Mouse (Mus musculus): ENCODE measurements at regions not wholly inside any gene's neighbourhood (a gene's known extent, or its start where the extent isn't known, plus 50 kb on each side); places are given as distances from the start of the nearest gene placed in this dataset.

- Histone ChIP-seq H3K4me2 (replicated peaks) (no peak overlapping the region), H3K27ac (no peak overlapping the region), H3K4me3 (no peak overlapping the region), H3K4me1 (peaks cover 4% of the 10 kb centered on the region; the same call in 1 of the 2 replicates), H3K9me3 (no peaks in the 10 kb centered on the region), H3K27me3 (no peaks in the 10 kb centered on the region), H3K9ac (no peak overlapping the region), H3K36me3 (no peaks in the 10 kb centered on the region)
- WGBS, result 79% methylated on average over 1 of the region's 1 CpGs
- ATAC-seq (ENCODE audit: insufficient number of reproducible peaks, insufficient read depth, low FRiP score, low TSS enrichment), result no peak
Observed at GRCm38 (mm10) chr1:61309563-61309962, 329.1 kb upstream of the Pard3b start.

- H3K27me3 ChIP-seq, result no peaks in the 10 kb centered on the region
- H3K27ac ChIP-seq, result no peak overlapping the region
- H3K36me3 ChIP-seq, result no peaks in the 10 kb centered on the region
- 90% methylated on average over 3 of the region's 3 CpGs for WGBS
- no peak overlapping the region for H3K4me2 ChIP-seq (replicated peaks)
- no peak overlapping the region for H3K4me3 ChIP-seq
- no peak overlapping the region for H3K9ac ChIP-seq
- no peaks in the 10 kb centered on the region for H3K9me3 ChIP-seq
- peaks cover 4% of the 10 kb centered on the region; the same call in 1 of the 2 replicates for H3K4me1 ChIP-seq
- ATAC-seq (ENCODE audit: insufficient number of reproducible peaks, insufficient read depth, low FRiP score, low TSS enrichment), result no peak
Observed at GRCm38 (mm10) chr1:61310063-61310760, 328.4 kb upstream of the Pard3b start.

- 44% methylated on average over 2 of the region's 2 CpGs for WGBS
Observed at GRCm38 (mm10) chr1:61310761-61311090, 327.9 kb upstream of the Pard3b start.

DNA sequence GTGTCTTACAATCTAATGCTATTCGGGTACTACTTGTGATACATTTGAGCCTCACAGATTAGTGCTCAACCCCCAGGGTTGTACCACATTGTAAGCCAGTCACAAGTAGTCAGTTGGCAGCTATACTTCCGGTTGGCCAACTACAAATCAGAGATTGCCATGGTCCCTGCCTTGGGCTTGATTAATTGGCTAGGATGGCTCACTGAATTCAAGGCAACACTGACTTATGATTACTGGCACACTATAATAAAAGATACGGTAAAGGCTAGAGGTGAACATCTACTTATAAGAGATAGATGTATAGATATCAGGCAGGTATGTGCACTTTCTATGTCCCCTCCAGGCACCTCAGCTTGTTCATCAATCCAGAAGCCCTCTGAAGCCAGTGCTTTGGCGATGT is 325.4 kb upstream of the Pard3b start:
- Histone ChIP-seq H3K27ac (no peak overlapping the region), H3K27me3 (no peaks in the 10 kb centered on the region), H3K9ac (no peak overlapping the region), H3K4me2 (replicated peaks) (no peak overlapping the region), H3K4me3 (no peak overlapping the region), H3K36me3 (no peaks in the 10 kb centered on the region), H3K4me1 (peaks cover 4% of the 10 kb centered on the region; the same call in 1 of the 2 replicates), H3K9me3 (no peaks in the 10 kb centered on the region)
- 91% methylated on average over 4 of the region's 4 CpGs for WGBS
- no peak for ATAC-seq (ENCODE audit: insufficient number of reproducible peaks, insufficient read depth, low FRiP score, low TSS enrichment)

More at GRCm38 (mm10) chr1:61310761-61311090, 327.9 kb upstream of the Pard3b start:
- Histone ChIP-seq H3K4me1 (peaks cover 4% of the 10 kb centered on the region; the same call in 1 of the 2 replicates), H3K27ac (no peak overlapping the region), H3K36me3 (no peaks in the 10 kb centered on the region), H3K4me2 (replicated peaks) (no peak overlapping the region), H3K27me3 (no peaks in the 10 kb centered on the region), H3K9ac (no peak overlapping the region), H3K9me3 (no peaks in the 10 kb centered on the region), H3K4me3 (no peak overlapping the region)
- ATAC-seq (ENCODE audit: insufficient number of reproducible peaks, insufficient read depth, low FRiP score, low TSS enrichment), result no peak

DNA sequence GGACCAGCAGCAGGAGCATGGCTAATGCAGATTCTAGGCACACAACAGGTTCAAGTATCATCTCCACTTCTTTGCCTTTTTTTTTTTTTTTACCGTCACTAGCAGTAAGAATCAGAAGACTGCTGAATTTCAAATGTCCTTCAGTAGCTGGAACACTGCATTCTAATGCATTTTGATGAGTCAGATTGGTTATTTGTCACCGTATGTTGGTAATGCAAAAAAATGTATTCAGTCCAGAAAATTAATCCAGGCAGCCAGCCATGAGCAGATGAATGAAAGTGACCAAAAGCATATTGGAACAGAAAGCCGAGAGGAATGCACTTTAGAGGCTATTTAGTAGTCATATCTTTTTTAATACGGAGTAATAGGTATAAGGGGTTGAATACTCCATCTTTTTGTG is 322.4 kb upstream of the Pard3b start:
- Histone ChIP-seq H3K36me3 (no peaks in the 10 kb centered on the region), H3K27me3 (no peaks in the 10 kb centered on the region), H3K4me2 (replicated peaks) (no peak overlapping the region), H3K4me3 (no peak overlapping the region), H3K27ac (no peak overlapping the region), H3K4me1 (peaks cover 8% of the 10 kb centered on the region; the same call in 1 of the 2 replicates), H3K9ac (no peak overlapping the region), H3K9me3 (no peaks in the 10 kb centered on the region)
- ATAC-seq (ENCODE audit: insufficient number of reproducible peaks, insufficient read depth, low FRiP score, low TSS enrichment), result no peak
- 86% methylated on average over 4 of the region's 4 CpGs for WGBS

DNA sequence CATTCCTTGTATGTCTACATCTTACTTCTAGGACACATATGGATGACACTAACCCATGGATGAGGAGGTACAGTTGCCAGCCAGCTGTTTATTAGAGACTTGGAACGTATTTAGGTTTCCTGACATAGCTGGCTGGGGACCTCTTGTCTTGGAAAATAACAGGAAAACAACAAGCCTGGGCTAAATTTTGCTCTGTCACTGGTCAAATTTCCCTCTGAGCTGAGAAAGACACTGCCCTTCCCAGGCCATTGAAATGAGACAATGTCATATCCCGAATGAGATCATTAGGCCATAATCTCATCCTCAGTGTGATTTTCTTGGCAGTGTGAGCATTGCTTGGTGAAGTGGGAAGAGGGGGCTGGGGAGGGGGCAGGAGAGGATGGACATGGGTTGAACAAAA is 321.9 kb upstream of the Pard3b start:
- no peaks in the 10 kb centered on the region for H3K36me3 ChIP-seq
- WGBS, result 80% methylated on average over 2 of the region's 2 CpGs
- H3K9ac ChIP-seq, result no peak overlapping the region
- no peak overlapping the region for H3K4me3 ChIP-seq
- no peak overlapping the region for H3K4me2 ChIP-seq (replicated peaks)
- H3K9me3 ChIP-seq, result no peaks in the 10 kb centered on the region
- H3K4me1 ChIP-seq, result peaks cover 8% of the 10 kb centered on the region; the same call in 1 of the 2 replicates
- H3K27ac ChIP-seq, result no peak overlapping the region
- H3K27me3 ChIP-seq, result no peaks in the 10 kb centered on the region
- no peak for ATAC-seq (ENCODE audit: insufficient number of reproducible peaks, insufficient read depth, low FRiP score, low TSS enrichment)

- no peak for ATAC-seq (ENCODE audit: insufficient number of reproducible peaks, insufficient read depth, low FRiP score, low TSS enrichment)
- no peak overlapping the region for H3K4me3 ChIP-seq
- H3K9ac ChIP-seq, result no peak overlapping the region
- no peaks in the 10 kb centered on the region for H3K27me3 ChIP-seq
- no peak overlapping the region for H3K4me2 ChIP-seq (replicated peaks)
- no peaks in the 10 kb centered on the region for H3K36me3 ChIP-seq
- WGBS, result 91% methylated on average over 1 of the region's 1 CpGs
- no peaks in the 10 kb centered on the region for H3K9me3 ChIP-seq
- no peak overlapping the region for H3K27ac ChIP-seq
- H3K4me1 ChIP-seq, result peaks cover 4% of the 10 kb centered on the region; the same call in 1 of the 2 replicates
Observed at GRCm38 (mm10) chr1:61318042-61318441, 320.6 kb upstream of the Pard3b start.

DNA sequence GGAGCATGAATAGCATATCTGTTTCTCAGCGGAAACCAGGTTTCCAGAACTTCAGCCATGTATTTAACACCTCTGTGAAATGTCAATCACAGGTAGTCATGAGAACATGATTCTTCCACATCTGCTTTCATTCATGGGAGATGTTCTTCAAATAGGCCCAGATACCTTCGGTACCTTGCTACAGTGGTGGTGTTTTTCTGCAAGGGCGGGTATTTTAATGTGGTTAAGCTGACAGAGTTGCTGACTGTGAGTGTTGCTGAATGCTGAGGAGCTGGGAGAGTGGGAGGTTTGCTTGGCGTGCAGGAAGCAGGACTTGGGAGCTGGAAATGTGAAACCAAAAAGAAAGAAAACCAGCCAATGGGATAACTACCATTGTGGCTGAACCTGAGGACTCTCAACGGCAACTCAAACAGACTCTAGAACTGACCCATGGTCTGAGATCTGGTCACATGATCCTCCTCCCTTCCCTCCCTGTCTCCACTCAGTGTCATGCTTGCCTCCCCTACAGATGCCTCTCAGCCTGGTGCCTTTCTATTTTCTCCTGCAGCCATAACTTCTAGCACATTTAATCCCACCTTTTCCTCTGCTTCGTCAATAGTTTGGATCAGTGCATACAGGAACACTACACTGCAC is 317.0 kb upstream of the Pard3b start:
- ATAC-seq (ENCODE audit: insufficient number of reproducible peaks, insufficient read depth, low FRiP score, low TSS enrichment), result 0 out of 2 replicates have a peak, but pooled peaks have one; percentile 56
- no peak overlapping the region for H3K4me2 ChIP-seq (replicated peaks)
- 45% methylated on average over 6 of the region's 6 CpGs for WGBS
- H3K4me3 ChIP-seq, result no peak overlapping the region
- no peaks in the 10 kb centered on the region for H3K36me3 ChIP-seq
- no peaks in the 10 kb centered on the region for H3K27me3 ChIP-seq
- no peak overlapping the region for H3K9ac ChIP-seq
- peaks cover 4% of the 10 kb centered on the region; the same call in 1 of the 2 replicates for H3K4me1 ChIP-seq
- H3K9me3 ChIP-seq, result no peaks in the 10 kb centered on the region
- H3K27ac ChIP-seq, result no peak overlapping the region; the same call in 1 of the 2 replicates

- Histone ChIP-seq H3K27ac (no peak overlapping the region), H3K4me3 (no peak overlapping the region), H3K27me3 (no peaks in the 10 kb centered on the region), H3K9ac (no peak overlapping the region), H3K4me2 (replicated peaks) (no peak overlapping the region), H3K4me1 (no peaks in the 10 kb centered on the region), H3K36me3 (no peaks in the 10 kb centered on the region), H3K9me3 (no peaks in the 10 kb centered on the region)
- ATAC-seq (ENCODE audit: insufficient number of reproducible peaks, insufficient read depth, low FRiP score, low TSS enrichment), result no peak
- 38% methylated on average over 2 of the region's 2 CpGs for WGBS
Observed at GRCm38 (mm10) chr1:61331456-61331855, 307.2 kb upstream of the Pard3b start.

GRCm38 (mm10) chr1:61331906-61332305 is 306.7 kb upstream of the Pard3b start:
- ATAC-seq (ENCODE audit: insufficient number of reproducible peaks, insufficient read depth, low FRiP score, low TSS enrichment), result no peak
- Histone ChIP-seq H3K36me3 (no peaks in the 10 kb centered on the region), H3K4me2 (replicated peaks) (no peak overlapping the region), H3K9me3 (no peaks in the 10 kb centered on the region), H3K9ac (no peak overlapping the region), H3K27me3 (no peaks in the 10 kb centered on the region), H3K27ac (no peak overlapping the region), H3K4me1 (no peaks in the 10 kb centered on the region), H3K4me3 (no peak overlapping the region)
- 33% methylated on average over 3 of the region's 3 CpGs for WGBS

DNA sequence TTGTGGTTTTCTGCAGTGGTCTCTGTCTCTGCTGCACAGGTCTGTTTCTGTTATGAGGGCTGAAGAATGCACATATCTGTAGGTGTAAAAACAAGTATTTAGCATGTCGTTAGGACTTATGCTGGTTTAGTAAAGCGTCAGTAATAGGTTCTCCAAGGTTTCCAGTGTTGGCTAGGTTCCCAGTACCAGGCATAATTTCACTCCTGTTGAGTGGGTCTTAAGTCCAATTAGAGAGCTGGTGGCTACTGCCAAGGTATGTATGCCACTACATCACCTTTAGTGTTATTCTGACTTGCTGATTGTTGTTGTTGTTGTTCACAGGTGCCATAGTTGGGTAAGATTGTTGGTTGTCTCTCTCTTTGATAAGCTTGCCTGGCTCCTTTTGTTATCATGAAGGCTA is 302.3 kb upstream of the Pard3b start:
- H3K27ac ChIP-seq, result no peak overlapping the region
- H3K27me3 ChIP-seq, result no peaks in the 10 kb centered on the region
- ATAC-seq (ENCODE audit: insufficient number of reproducible peaks, insufficient read depth, low FRiP score, low TSS enrichment), result no peak
- H3K36me3 ChIP-seq, result no peaks in the 10 kb centered on the region
- H3K9me3 ChIP-seq, result no peaks in the 10 kb centered on the region
- H3K9ac ChIP-seq, result no peak overlapping the region
- 92% methylated on average over 2 of the region's 2 CpGs for WGBS
- no peaks in the 10 kb centered on the region for H3K4me1 ChIP-seq
- H3K4me2 ChIP-seq (replicated peaks), result no peak overlapping the region
- no peak overlapping the region for H3K4me3 ChIP-seq

DNA sequence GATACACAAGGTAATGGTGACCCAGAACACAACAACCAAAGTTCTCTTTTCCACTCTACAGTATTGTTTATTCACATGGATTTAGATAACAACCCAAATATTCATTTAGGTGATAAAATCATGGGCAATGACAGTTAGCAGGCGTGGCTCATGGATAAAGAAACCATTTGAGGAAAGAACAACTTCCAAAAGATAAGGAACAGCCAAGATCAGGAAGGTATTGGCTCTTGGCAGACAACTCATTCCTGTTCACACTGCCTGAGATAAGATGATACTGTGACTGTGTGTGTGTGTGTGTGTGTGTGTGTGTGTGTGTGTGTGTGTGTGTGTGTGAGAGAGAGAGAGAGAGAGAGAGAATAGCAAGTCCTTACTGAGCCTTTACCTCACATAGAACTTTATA is 285.7 kb upstream of the Pard3b start:
- 75% methylated on average over 1 of the region's 1 CpGs for WGBS
- H3K4me2 ChIP-seq (replicated peaks), result no peak overlapping the region
- H3K27ac ChIP-seq, result no peak overlapping the region
- H3K36me3 ChIP-seq, result no peaks in the 10 kb centered on the region
- H3K27me3 ChIP-seq, result no peaks in the 10 kb centered on the region
- H3K9ac ChIP-seq, result no peak overlapping the region
- H3K4me1 ChIP-seq, result peaks cover 4% of the 10 kb centered on the region; the same call in 1 of the 2 replicates
- H3K9me3 ChIP-seq, result no peaks in the 10 kb centered on the region
- H3K4me3 ChIP-seq, result no peak overlapping the region
- ATAC-seq (ENCODE audit: insufficient number of reproducible peaks, insufficient read depth, low FRiP score, low TSS enrichment), result no peak

Measured in embryonic facial prominence, embryonic 12.5 days (tissue).